Mouse (Mus musculus): ENCODE results near the gene Arl11. TPM values are rescaled to one million over a fixed set of nuclear protein-coding genes. Genes with fewer than 3 reads are reported as not detected.

The Arl11 gene
- polyA plus RNA-seq (2015; fragmentation: Nextera tagmentation; extraction: Ambion mirVana), result 1.4 and 1.5 TPM in 2 replicates

DNA sequence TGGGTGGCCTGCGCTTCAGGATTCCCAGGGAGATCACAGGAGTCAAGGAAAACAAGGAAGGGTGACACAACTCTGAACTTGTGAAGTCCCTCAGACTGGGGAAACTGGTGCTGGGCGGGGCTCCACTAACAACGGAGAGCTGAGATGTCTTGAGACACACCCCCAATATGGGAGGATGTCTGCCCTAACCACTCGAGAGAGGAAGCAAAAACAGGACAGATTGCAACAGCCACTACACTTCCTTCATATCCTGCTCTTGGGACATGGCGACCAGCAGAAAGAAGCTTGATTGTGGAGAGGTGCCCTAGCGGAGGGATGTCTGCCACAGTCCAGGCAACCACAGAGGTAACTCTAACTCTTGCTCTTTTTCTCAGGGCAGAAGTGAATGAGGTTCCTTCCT lies at the start of gene Arl11:
Arl11 (plus strand) TSS at position 161 of the 400 bp plus-strand sequence.
- Histone ChIP-seq H3K27me3 (replicated peaks; ENCODE audit: control insufficient read depth, insufficient read depth, low read length) (no peaks in the 10 kb centered on the region), H3K27ac (ENCODE audit: low read depth, low read length) (no peak within 1 kb of the TSS), H3K36me3 (ENCODE audit: control insufficient read depth, insufficient read depth) (no peaks in the 10 kb centered on the region), H3K9me3 (ENCODE audit: control insufficient read depth) (no peaks in the 10 kb centered on the region), H3K4me1 (replicated peaks; ENCODE audit: control insufficient read depth, insufficient read depth, low read length) (no peaks in the 10 kb centered on the region), H3K4me2 (replicated peaks; ENCODE audit: low read depth) (no peak within 1 kb of the TSS), H3K4me3 (ENCODE audit: low read depth, low read length) (no peak within 1 kb of the TSS), H3K9ac (ENCODE audit: low read depth, low read length) (no peak within 1 kb of the TSS)
- 48% methylated on average over 6 of the region's 6 CpGs for WGBS
- TF ChIP-seq CTCF (IDR thresholded peaks at IDR 0.05; ENCODE audit: low read depth), result no peak
- ATAC-seq, result no peak

DNA sequence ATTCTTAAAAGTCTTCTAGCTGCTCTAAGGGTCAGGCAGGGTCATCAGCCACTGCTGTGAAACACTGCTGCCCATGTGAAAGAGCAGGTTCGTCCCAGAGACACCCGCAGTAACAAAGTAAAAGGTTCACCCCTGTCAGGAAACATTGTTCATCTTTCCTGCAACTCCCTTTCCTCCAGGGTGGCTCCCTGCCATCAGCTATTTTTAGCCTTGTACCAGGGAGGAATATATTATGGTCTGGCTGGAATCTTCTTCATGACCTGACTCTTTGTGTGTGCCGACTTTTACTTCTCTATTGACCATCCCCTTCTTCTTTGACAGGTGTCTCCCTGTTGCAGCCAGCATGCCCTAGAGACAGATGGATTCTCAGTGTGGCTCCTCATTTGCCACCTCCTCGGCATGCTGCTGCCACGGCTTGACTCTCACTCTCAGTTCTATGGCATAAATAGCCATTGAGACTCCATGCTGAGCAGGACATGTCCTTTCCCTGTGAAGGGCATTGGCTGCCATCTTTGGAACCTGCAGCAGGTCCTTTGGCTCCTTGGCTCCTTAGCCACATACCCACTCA lies 41.6 kb upstream of the Arl11 start:
- Histone ChIP-seq H3K27ac (ENCODE audit: low read depth, low read length) (no peak overlapping the region), H3K4me2 (replicated peaks; ENCODE audit: low read depth) (no peak overlapping the region), H3K9ac (ENCODE audit: low read depth, low read length) (no peak overlapping the region), H3K4me1 (replicated peaks; ENCODE audit: control insufficient read depth, insufficient read depth, low read length) (no peaks in the 10 kb centered on the region), H3K9me3 (ENCODE audit: control insufficient read depth) (no peaks in the 10 kb centered on the region), H3K4me3 (ENCODE audit: low read depth, low read length) (no peak overlapping the region), H3K36me3 (ENCODE audit: control insufficient read depth, insufficient read depth) (no peaks in the 10 kb centered on the region), H3K27me3 (replicated peaks; ENCODE audit: control insufficient read depth, insufficient read depth, low read length) (no peaks in the 10 kb centered on the region)
- no peak for TF ChIP-seq CTCF (IDR thresholded peaks at IDR 0.05; ENCODE audit: low read depth)
- WGBS, result 62% methylated on average over 5 of the region's 5 CpGs
- no peak for ATAC-seq

- Histone ChIP-seq H3K27me3 (replicated peaks; ENCODE audit: control insufficient read depth, insufficient read depth, low read length) (peaks cover 21% of the 10 kb centered on the region), H3K36me3 (ENCODE audit: control insufficient read depth, insufficient read depth) (no peaks in the 10 kb centered on the region), H3K9me3 (ENCODE audit: control insufficient read depth) (no peaks in the 10 kb centered on the region), H3K4me1 (replicated peaks; ENCODE audit: control insufficient read depth, insufficient read depth, low read length) (no peaks in the 10 kb centered on the region), H3K27ac (ENCODE audit: low read depth, low read length) (no peak overlapping the region), H3K4me3 (ENCODE audit: low read depth, low read length) (peak overlapping the region; percentile 19), H3K4me2 (replicated peaks; ENCODE audit: low read depth) (peak overlapping the region; percentile 57), H3K9ac (ENCODE audit: low read depth, low read length) (no peak overlapping the region)
- 8% methylated on average over 38 of the region's 38 CpGs for WGBS
- no peak for TF ChIP-seq CTCF (IDR thresholded peaks at IDR 0.05; ENCODE audit: low read depth)
- ATAC-seq, result no peak
Observed at GRCm38 (mm10) chr14:61274414-61275198, 34.9 kb upstream of the Arl11 start.

- H3K9me3 ChIP-seq (ENCODE audit: control insufficient read depth), result no peaks in the 10 kb centered on the region
- H3K4me2 ChIP-seq (replicated peaks; ENCODE audit: low read depth), result no peak overlapping the region
- no peak overlapping the region for H3K27ac ChIP-seq (ENCODE audit: low read depth, low read length)
- H3K27me3 ChIP-seq (replicated peaks; ENCODE audit: control insufficient read depth, insufficient read depth, low read length), result peaks cover 21% of the 10 kb centered on the region
- H3K36me3 ChIP-seq (ENCODE audit: control insufficient read depth, insufficient read depth), result no peaks in the 10 kb centered on the region
- TF ChIP-seq CTCF (IDR thresholded peaks at IDR 0.05; ENCODE audit: low read depth), result peak; percentile 83
- no peak overlapping the region for H3K4me3 ChIP-seq (ENCODE audit: low read depth, low read length)
- ATAC-seq, result no peak
- no peak overlapping the region for H3K9ac ChIP-seq (ENCODE audit: low read depth, low read length)
- 23% methylated on average over 1 of the region's 1 CpGs for WGBS
- no peaks in the 10 kb centered on the region for H3K4me1 ChIP-seq (replicated peaks; ENCODE audit: control insufficient read depth, insufficient read depth, low read length)
Observed at GRCm38 (mm10) chr14:61277285-61277684, 32.3 kb upstream of the Arl11 start.

DNA sequence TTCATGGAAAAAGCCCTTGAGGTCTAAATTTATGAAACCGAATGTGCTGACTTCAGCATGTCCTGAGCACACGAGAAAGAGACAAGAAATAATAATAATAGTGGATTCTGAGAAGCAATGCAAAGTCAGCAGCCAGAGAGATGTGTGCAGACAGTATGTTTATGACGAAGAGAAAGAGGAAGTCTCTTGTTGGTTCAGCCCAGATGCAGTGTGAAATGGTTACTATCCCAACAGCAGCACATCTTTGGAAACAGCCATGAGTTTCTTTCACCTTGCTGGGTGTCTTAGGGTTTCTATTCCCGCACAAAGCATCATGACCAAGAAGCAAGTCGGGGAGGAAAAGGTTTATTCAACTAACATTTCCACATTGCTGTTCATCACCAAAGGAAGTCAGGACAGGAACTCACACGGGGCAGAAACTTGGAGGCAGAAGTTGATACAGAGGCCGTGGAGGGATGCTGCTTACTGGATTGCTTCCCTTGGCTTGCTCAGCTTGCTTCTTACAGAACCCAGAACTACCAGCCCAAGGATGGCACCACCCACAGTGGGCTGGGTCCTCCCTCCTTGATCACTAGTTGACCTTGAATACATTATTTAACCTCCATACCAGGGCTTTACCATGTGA lies 30.8 kb upstream of the Arl11 start:
- H3K27ac ChIP-seq (ENCODE audit: low read depth, low read length), result no peak overlapping the region
- no peak overlapping the region for H3K4me3 ChIP-seq (ENCODE audit: low read depth, low read length)
- no peak overlapping the region for H3K4me2 ChIP-seq (replicated peaks; ENCODE audit: low read depth)
- no peaks in the 10 kb centered on the region for H3K4me1 ChIP-seq (replicated peaks; ENCODE audit: control insufficient read depth, insufficient read depth, low read length)
- no peak for TF ChIP-seq CTCF (IDR thresholded peaks at IDR 0.05; ENCODE audit: low read depth)
- WGBS, result 74% methylated on average over 7 of the region's 7 CpGs
- ATAC-seq, result no peak
- peaks cover 21% of the 10 kb centered on the region for H3K27me3 ChIP-seq (replicated peaks; ENCODE audit: control insufficient read depth, insufficient read depth, low read length)
- no peaks in the 10 kb centered on the region for H3K36me3 ChIP-seq (ENCODE audit: control insufficient read depth, insufficient read depth)
- no peak overlapping the region for H3K9ac ChIP-seq (ENCODE audit: low read depth, low read length)
- no peaks in the 10 kb centered on the region for H3K9me3 ChIP-seq (ENCODE audit: control insufficient read depth)

GRCm38 (mm10) chr14:61288606-61289286 lies 20.8 kb upstream of the Arl11 start:
- no peak overlapping the region for H3K27ac ChIP-seq (ENCODE audit: low read depth, low read length)
- no peak overlapping the region for H3K4me3 ChIP-seq (ENCODE audit: low read depth, low read length)
- H3K4me2 ChIP-seq (replicated peaks; ENCODE audit: low read depth), result peak overlapping the region; percentile 21; the same call in 1 of the 2 replicates
- H3K36me3 ChIP-seq (ENCODE audit: control insufficient read depth, insufficient read depth), result no peaks in the 10 kb centered on the region
- WGBS, result 68% methylated on average over 19 of the region's 19 CpGs
- H3K4me1 ChIP-seq (replicated peaks; ENCODE audit: control insufficient read depth, insufficient read depth, low read length), result no peaks in the 10 kb centered on the region
- no peak for ATAC-seq
- H3K9ac ChIP-seq (ENCODE audit: low read depth, low read length), result no peak overlapping the region
- no peaks in the 10 kb centered on the region for H3K27me3 ChIP-seq (replicated peaks; ENCODE audit: control insufficient read depth, insufficient read depth, low read length)
- no peaks in the 10 kb centered on the region for H3K9me3 ChIP-seq (ENCODE audit: control insufficient read depth)
- no peak for TF ChIP-seq CTCF (IDR thresholded peaks at IDR 0.05; ENCODE audit: low read depth)
